Mouse (Mus musculus): ENCODE measurements around the gene Ucp2. TPM values are rescaled to one million over a fixed set of nuclear protein-coding genes. Genes with fewer than 3 reads are reported as not detected.
A peak's percentile ranks its signal among the peaks of the same experiment; 100 is the strongest.

The Ucp2 gene
- polyA plus RNA-seq, 1 experiment from 2014 or later = 766 TPM

GRCm38 (mm10) chr7:100524669-100525068 is 31.5 kb downstream of the Ucp2 start:
- Histone ChIP-seq H3K4me1 (ENCODE audit: control insufficient read depth, low read depth, low read length) (no peaks in the 10 kb centered on the region; the same call in 1 of the 2 replicates), H3K4me3 (ENCODE audit: low read depth, low read length) (no peak overlapping the region), H3K36me3 (ENCODE audit: control insufficient read depth, insufficient read depth) (no peaks in the 10 kb centered on the region), H3K9me3 (replicated peaks; ENCODE audit: control insufficient read depth, low read length) (no peaks in the 10 kb centered on the region), H3K9ac (ENCODE audit: low read depth, low read length) (no peak overlapping the region), H3K4me2 (ENCODE audit: low read depth, low read length) (no peak overlapping the region), H3K27ac (ENCODE audit: low read length) (no peak overlapping the region), H3K27me3 (ENCODE audit: control insufficient read depth, insufficient read depth, low read depth, low read length) (no peaks in the 10 kb centered on the region)
- 31% methylated on average over 8 of the region's 8 CpGs for WGBS (ENCODE audit: insufficient replicate concordance)
- no peak for ATAC-seq (ENCODE audit: low read depth)

GRCm38 (mm10) chr7:100530766-100531165 is 37.6 kb downstream of the Ucp2 start:
- Histone ChIP-seq H3K27ac (ENCODE audit: low read length) (no peak overlapping the region), H3K9ac (ENCODE audit: low read depth, low read length) (no peak overlapping the region), H3K4me1 (ENCODE audit: control insufficient read depth, low read depth, low read length) (no peaks in the 10 kb centered on the region; the same call in 1 of the 2 replicates), H3K27me3 (ENCODE audit: control insufficient read depth, insufficient read depth, low read depth, low read length) (no peaks in the 10 kb centered on the region), H3K36me3 (ENCODE audit: control insufficient read depth, insufficient read depth) (no peaks in the 10 kb centered on the region), H3K4me2 (ENCODE audit: low read depth, low read length) (no peak overlapping the region), H3K4me3 (ENCODE audit: low read depth, low read length) (no peak overlapping the region), H3K9me3 (replicated peaks; ENCODE audit: control insufficient read depth, low read length) (no peaks in the 10 kb centered on the region)
- WGBS (ENCODE audit: insufficient replicate concordance) = 79% methylated on average over 5 of the region's 5 CpGs
- no peak for ATAC-seq (ENCODE audit: low read depth)

GRCm38 (mm10) chr7:100533503-100533902 is 40.4 kb downstream of the Ucp2 start:
- Histone ChIP-seq H3K4me2 (ENCODE audit: low read depth, low read length) (no peak overlapping the region; the same call in 1 of the 2 replicates), H3K9ac (ENCODE audit: low read depth, low read length) (no peak overlapping the region), H3K4me1 (ENCODE audit: control insufficient read depth, low read depth, low read length) (peaks cover 8% of the 10 kb centered on the region), H3K36me3 (ENCODE audit: control insufficient read depth, insufficient read depth) (no peaks in the 10 kb centered on the region), H3K27me3 (ENCODE audit: control insufficient read depth, insufficient read depth, low read depth, low read length) (no peaks in the 10 kb centered on the region), H3K4me3 (ENCODE audit: low read depth, low read length) (no peak overlapping the region), H3K27ac (ENCODE audit: low read length) (peak overlapping the region; percentile 68), H3K9me3 (replicated peaks; ENCODE audit: control insufficient read depth, low read length) (no peaks in the 10 kb centered on the region)
- no peak for ATAC-seq (ENCODE audit: low read depth)
- 31% methylated on average over 2 of the region's 2 CpGs for WGBS (ENCODE audit: insufficient replicate concordance)

GRCm38 (mm10) chr7:100534216-100534615 is 41.1 kb downstream of the Ucp2 start:
- Histone ChIP-seq H3K9me3 (replicated peaks; ENCODE audit: control insufficient read depth, low read length) (no peaks in the 10 kb centered on the region), H3K36me3 (ENCODE audit: control insufficient read depth, insufficient read depth) (peaks cover 2% of the 10 kb centered on the region; the same call in 1 of the 2 replicates), H3K9ac (ENCODE audit: low read depth, low read length) (no peak overlapping the region), H3K27me3 (ENCODE audit: control insufficient read depth, insufficient read depth, low read depth, low read length) (no peaks in the 10 kb centered on the region), H3K27ac (ENCODE audit: low read length) (no peak overlapping the region), H3K4me1 (ENCODE audit: control insufficient read depth, low read depth, low read length) (peaks cover 8% of the 10 kb centered on the region), H3K4me2 (ENCODE audit: low read depth, low read length) (no peak overlapping the region), H3K4me3 (ENCODE audit: low read depth, low read length) (no peak overlapping the region)
- ATAC-seq (ENCODE audit: low read depth) = no peak
- WGBS (ENCODE audit: insufficient replicate concordance) = 50% methylated on average over 3 of the region's 3 CpGs

GRCm38 (mm10) chr7:100535831-100536230 is 42.7 kb downstream of the Ucp2 start:
- H3K9ac ChIP-seq (ENCODE audit: low read depth, low read length) = no peak overlapping the region
- no peaks in the 10 kb centered on the region for H3K9me3 ChIP-seq (replicated peaks; ENCODE audit: control insufficient read depth, low read length)
- no peaks in the 10 kb centered on the region for H3K27me3 ChIP-seq (ENCODE audit: control insufficient read depth, insufficient read depth, low read depth, low read length)
- H3K27ac ChIP-seq (ENCODE audit: low read length) = no peak overlapping the region
- peaks cover 9% of the 10 kb centered on the region; the same call in 1 of the 2 replicates for H3K36me3 ChIP-seq (ENCODE audit: control insufficient read depth, insufficient read depth)
- no peak for ATAC-seq (ENCODE audit: low read depth)
- no peak overlapping the region for H3K4me2 ChIP-seq (ENCODE audit: low read depth, low read length)
- 24% methylated on average over 2 of the region's 2 CpGs for WGBS (ENCODE audit: insufficient replicate concordance)
- H3K4me3 ChIP-seq (ENCODE audit: low read depth, low read length) = no peak overlapping the region
- H3K4me1 ChIP-seq (ENCODE audit: control insufficient read depth, low read depth, low read length) = peaks cover 8% of the 10 kb centered on the region

GRCm38 (mm10) chr7:100536804-100537518 is 43.8 kb downstream of the Ucp2 start, which contains the start of gene Coa4:
Coa4 (plus strand) TSS chr7:100537071.
- under 1% methylated on average over 33 of the region's 33 CpGs for WGBS (ENCODE audit: insufficient replicate concordance)
- H3K9me3 ChIP-seq (replicated peaks; ENCODE audit: control insufficient read depth, low read length) = no peaks in the 10 kb centered on the region
- peaks cover 9% of the 10 kb centered on the region; the same call in 1 of the 2 replicates for H3K36me3 ChIP-seq (ENCODE audit: control insufficient read depth, insufficient read depth)
- H3K4me1 ChIP-seq (ENCODE audit: control insufficient read depth, low read depth, low read length) = peaks cover 8% of the 10 kb centered on the region
- peak within 1 kb of the TSS; percentile 86 for H3K9ac ChIP-seq (ENCODE audit: low read depth, low read length)
- peak within 1 kb of the TSS; percentile 82 for H3K27ac ChIP-seq (ENCODE audit: low read length)
- peak; percentile 98 for ATAC-seq (ENCODE audit: low read depth)
- no peaks in the 10 kb centered on the region for H3K27me3 ChIP-seq (ENCODE audit: control insufficient read depth, insufficient read depth, low read depth, low read length)
- peak within 1 kb of the TSS; percentile 79 for H3K4me2 ChIP-seq (ENCODE audit: low read depth, low read length)
- H3K4me3 ChIP-seq (ENCODE audit: low read depth, low read length) = peak within 1 kb of the TSS; percentile 93

GRCm38 (mm10) chr7:100537519-100537902 is 44.4 kb downstream of the Ucp2 start:
- Histone ChIP-seq H3K4me3 (ENCODE audit: low read depth, low read length) (peak overlapping the region; percentile 93), H3K9ac (ENCODE audit: low read depth, low read length) (peak overlapping the region; percentile 86), H3K27ac (ENCODE audit: low read length) (peak overlapping the region; percentile 82), H3K4me2 (ENCODE audit: low read depth, low read length) (peak overlapping the region; percentile 79), H3K27me3 (ENCODE audit: control insufficient read depth, insufficient read depth, low read depth, low read length) (no peaks in the 10 kb centered on the region), H3K36me3 (ENCODE audit: control insufficient read depth, insufficient read depth) (peaks cover 9% of the 10 kb centered on the region; the same call in 1 of the 2 replicates), H3K9me3 (replicated peaks; ENCODE audit: control insufficient read depth, low read length) (no peaks in the 10 kb centered on the region), H3K4me1 (ENCODE audit: control insufficient read depth, low read depth, low read length) (peaks cover 8% of the 10 kb centered on the region)
- 25% methylated on average over 7 of the region's 7 CpGs for WGBS (ENCODE audit: insufficient replicate concordance)
- ATAC-seq (ENCODE audit: low read depth) = no peak

- no peak overlapping the region for H3K9ac ChIP-seq (ENCODE audit: low read depth, low read length)
- peaks cover 9% of the 10 kb centered on the region; the same call in 1 of the 2 replicates for H3K36me3 ChIP-seq (ENCODE audit: control insufficient read depth, insufficient read depth)
- no peak overlapping the region for H3K4me3 ChIP-seq (ENCODE audit: low read depth, low read length)
- ATAC-seq (ENCODE audit: low read depth) = no peak
- no peak overlapping the region for H3K27ac ChIP-seq (ENCODE audit: low read length)
- no peaks in the 10 kb centered on the region for H3K27me3 ChIP-seq (ENCODE audit: control insufficient read depth, insufficient read depth, low read depth, low read length)
- no peaks in the 10 kb centered on the region for H3K9me3 ChIP-seq (replicated peaks; ENCODE audit: control insufficient read depth, low read length)
- H3K4me2 ChIP-seq (ENCODE audit: low read depth, low read length) = no peak overlapping the region
- H3K4me1 ChIP-seq (ENCODE audit: control insufficient read depth, low read depth, low read length) = peaks cover 8% of the 10 kb centered on the region
- WGBS (ENCODE audit: insufficient replicate concordance) = 82% methylated on average over 9 of the region's 9 CpGs
These were observed 46.4 kb downstream of the Ucp2 start for GRCm38 (mm10) chr7:100539516-100539915.

- Histone ChIP-seq H3K4me2 (ENCODE audit: low read depth, low read length) (no peak overlapping the region), H3K36me3 (ENCODE audit: control insufficient read depth, insufficient read depth) (peaks cover 4% of the 10 kb centered on the region; the same call in 1 of the 2 replicates), H3K9me3 (replicated peaks; ENCODE audit: control insufficient read depth, low read length) (no peaks in the 10 kb centered on the region), H3K9ac (ENCODE audit: low read depth, low read length) (no peak overlapping the region), H3K27ac (ENCODE audit: low read length) (peak overlapping the region; percentile 46), H3K27me3 (ENCODE audit: control insufficient read depth, insufficient read depth, low read depth, low read length) (no peaks in the 10 kb centered on the region), H3K4me3 (ENCODE audit: low read depth, low read length) (no peak overlapping the region), H3K4me1 (ENCODE audit: control insufficient read depth, low read depth, low read length) (no peaks in the 10 kb centered on the region; the same call in 1 of the 2 replicates)
- WGBS (ENCODE audit: insufficient replicate concordance) = 53% methylated on average over 1 of the region's 1 CpGs
- peak; percentile 88 for ATAC-seq (ENCODE audit: low read depth)
These were observed 51.3 kb downstream of the Ucp2 start for GRCm38 (mm10) chr7:100544437-100544836.

Data from liver, embryonic 16.5 days (tissue).